In genomic region chr10:14048322-14048915, GRCm38 (mm10) we compare ENCODE assay signal across 8 mouse cellular contexts.
A peak's percentile ranks its signal among the peaks of the same experiment; 100 is the strongest.
DNase-seq lines count a peak whose midpoint lies in the region; ATAC-seq and TF ChIP-seq lines count a peak whose summit lies in the region.

No protein-coding gene starts in this region.

- H3K4me3 ChIP-seq in intestine, embryonic 16.5 days (ENCODE audit: low read length), result no peak overlapping the region
- no peak overlapping the region for H3K4me3 ChIP-seq in intestine, postnatal 0 days (ENCODE audit: low read depth, low read length)
- H3K4me3 ChIP-seq in forebrain, embryonic 16.5 days (replicated peaks; ENCODE audit: low read length), result no peak overlapping the region
- no peak overlapping the region for H3K4me3 ChIP-seq in limb, embryonic 14.5 days (replicated peaks; ENCODE audit: low read length)

- no peaks in the 10 kb centered on the region for H3K27me3 ChIP-seq in intestine, embryonic 16.5 days (replicated peaks; ENCODE audit: control insufficient read depth, insufficient read depth, low read length)
- H3K27me3 ChIP-seq in intestine, postnatal 0 days (replicated peaks; ENCODE audit: control insufficient read depth, insufficient read depth, low read length), result no peaks in the 10 kb centered on the region
- H3K27me3 ChIP-seq in forebrain, embryonic 16.5 days (replicated peaks; ENCODE audit: control insufficient read depth, insufficient read depth, low read length), result no peaks in the 10 kb centered on the region
- H3K27me3 ChIP-seq in limb, embryonic 14.5 days (ENCODE audit: control insufficient read depth, insufficient read depth, low read length), result no peaks in the 10 kb centered on the region

- TF ChIP-seq POLR2A in limb, embryonic 14.5 days (IDR thresholded peaks at IDR 0.05; ENCODE audit: borderline replicate concordance, extremely low read depth, insufficient read depth, insufficient read length), result no peak

- intact Hi-C loops in left cerebral cortex, postnatal 14 days (cut with DNase I), result loop anchor here (5.0 kb wide), 1 partner anchor 81 kb away; the partner anchor contains the start of gene Hivep2

- no peaks in the 10 kb centered on the region for H3K36me3 ChIP-seq in intestine, embryonic 16.5 days (ENCODE audit: control insufficient read depth, insufficient read depth, low read length)
- H3K36me3 ChIP-seq in intestine, postnatal 0 days (ENCODE audit: control insufficient read depth, insufficient read depth), result no peaks in the 10 kb centered on the region
- no peaks in the 10 kb centered on the region for H3K36me3 ChIP-seq in forebrain, embryonic 16.5 days (ENCODE audit: control insufficient read depth, insufficient read depth)
- H3K36me3 ChIP-seq in limb, embryonic 14.5 days (ENCODE audit: control insufficient read depth, insufficient read depth, low read length), result no peaks in the 10 kb centered on the region

- H3K9me3 ChIP-seq in intestine, embryonic 16.5 days (ENCODE audit: control insufficient read depth, low read length), result no peaks in the 10 kb centered on the region
- no peaks in the 10 kb centered on the region for H3K9me3 ChIP-seq in intestine, postnatal 0 days (ENCODE audit: control insufficient read depth)
- H3K9me3 ChIP-seq in forebrain, embryonic 16.5 days (ENCODE audit: control insufficient read depth, low read length), result no peaks in the 10 kb centered on the region
- H3K9me3 ChIP-seq in limb, embryonic 14.5 days (ENCODE audit: control insufficient read depth, low read length), result no peaks in the 10 kb centered on the region

- no peak overlapping the region for H3K4me2 ChIP-seq in intestine, embryonic 16.5 days (ENCODE audit: low read depth, low read length)
- no peak overlapping the region for H3K4me2 ChIP-seq in intestine, postnatal 0 days (replicated peaks; ENCODE audit: low read depth)
- H3K4me2 ChIP-seq in forebrain, embryonic 16.5 days (ENCODE audit: low read length), result no peak overlapping the region
- H3K4me2 ChIP-seq in limb, embryonic 14.5 days (replicated peaks; ENCODE audit: low read depth, low read length, severe bottlenecking), result no peak overlapping the region

- ATAC-seq in intestine, embryonic 16.5 days, result peak; percentile 25; the same call in 1 of the 2 replicates
- no peak for ATAC-seq in intestine, postnatal 0 days
- ATAC-seq in forebrain, embryonic 16.5 days, result peak; percentile 15
- ATAC-seq in limb, embryonic 14.5 days (ENCODE audit: low FRiP score, low read depth), result 0 out of 2 replicates have a peak, but pooled peaks have one; percentile 28

- no peak overlapping the region for H3K27ac ChIP-seq in intestine, embryonic 16.5 days (ENCODE audit: low read length)
- H3K27ac ChIP-seq in intestine, postnatal 0 days (ENCODE audit: low read depth, low read length), result no peak overlapping the region
- H3K27ac ChIP-seq in forebrain, embryonic 16.5 days (ENCODE audit: low read length), result no peak overlapping the region
- H3K27ac ChIP-seq in limb, embryonic 14.5 days (replicated peaks; ENCODE audit: low read depth, low read length), result no peak overlapping the region

- H3K9ac ChIP-seq in intestine, embryonic 16.5 days (ENCODE audit: low read depth, low read length), result no peak overlapping the region
- H3K9ac ChIP-seq in intestine, postnatal 0 days (ENCODE audit: low read depth, low read length), result no peak overlapping the region
- H3K9ac ChIP-seq in forebrain, embryonic 16.5 days (replicated peaks; ENCODE audit: low read depth, low read length), result no peak overlapping the region
- no peak overlapping the region for H3K9ac ChIP-seq in limb, embryonic 14.5 days (ENCODE audit: low read depth, low read length, severe bottlenecking)

- no peak for TF ChIP-seq CTCF in intestine, postnatal 0 days (IDR thresholded peaks at IDR 0.05; ENCODE audit: low read depth)

- peak; percentile 67 for DNase-seq in adrenal gland, adult 2 months
- DNase-seq in limb, embryonic 14.5 days (ENCODE audit: low spot score), result peak; percentile 33
- DNase-seq in neural tube, embryonic 10.5 days (ENCODE audit: extremely low spot score, low spot score), result no peak
- DNase-seq in left cerebral cortex, postnatal 14 days (ENCODE audit: low spot score in 2 of 2), result no peak
- no peak for DNase-seq in thymus, postnatal 14 days

- H3K4me1 ChIP-seq in intestine, embryonic 16.5 days (ENCODE audit: control insufficient read depth, insufficient read depth, low read length), result peaks cover 9% of the 10 kb centered on the region
- H3K4me1 ChIP-seq in intestine, postnatal 0 days (replicated peaks; ENCODE audit: control insufficient read depth, insufficient read depth, low read length), result no peaks in the 10 kb centered on the region; the same call in 1 of the 2 replicates
- peaks cover 29% of the 10 kb centered on the region for H3K4me1 ChIP-seq in forebrain, embryonic 16.5 days (replicated peaks; ENCODE audit: control insufficient read depth, insufficient read depth, low read length)
- H3K4me1 ChIP-seq in limb, embryonic 14.5 days (ENCODE audit: control insufficient read depth, insufficient read depth, low read length), result no peaks in the 10 kb centered on the region

- 58% methylated on average over 5 of the region's 5 CpGs for WGBS in intestine, embryonic 16.5 days
- WGBS in intestine, postnatal 0 days, result 63% methylated on average over 5 of the region's 5 CpGs
- 55% methylated on average over 5 of the region's 5 CpGs for WGBS in forebrain, embryonic 16.5 days
- 65% methylated on average over 5 of the region's 5 CpGs for WGBS in limb, embryonic 14.5 days

Comparison
In these comparisons a context has a peak if more than half of its experiments do, and no peak if none do; other contexts are left out.
1. DNase-seq: peak in adrenal gland, adult 2 months (single experiment) and limb, embryonic 14.5 days (single experiment); none in neural tube, embryonic 10.5 days (single experiment), left cerebral cortex, postnatal 14 days (0 of 2) and thymus, postnatal 14 days (single experiment).